Mouse (Mus musculus) G1E (cell line): ENCODE data around the gene Gapvd1. TPM values are rescaled to one million over a fixed set of nuclear protein-coding genes. Genes with fewer than 3 reads are reported as not detected.

ENCODE experiments used
- ATAC-seq: 2 replicates; pipeline ENCODE4 v1.8.0; 2016; ENCODE audit warnings: mild to moderate bottlenecking; ENCODE audit not compliant: insufficient number of reproducible peaks, poor library complexity, low FRiP score, severe bottlenecking; ENCODE audit errors: extremely low read depth
- DNase-seq: peaks from one replicate; pipeline ENCODE4 v3.0.0; 2012; ENCODE audit warnings: low spot score
- H3K27me3 ChIP-seq: 2 replicates; pipeline ENCODE4 v1.6.1; 2012; ENCODE audit warnings: mild to moderate bottlenecking, low read length, inconsistent platforms; ENCODE audit not compliant: insufficient read depth
- H3K36me3 ChIP-seq: replicated peaks from 2 replicates; pipeline ENCODE3; 2012; ENCODE audit warnings: mild to moderate bottlenecking, inconsistent platforms
- H3K4me1 ChIP-seq: 2 replicates; pipeline ENCODE4 v1.6.1; 2012; ENCODE audit warnings: low read depth, low read length, inconsistent platforms, mixed read lengths; ENCODE audit not compliant: insufficient read depth
- H3K4me3 ChIP-seq: 2 replicates; pipeline ENCODE4 v1.5.1; 2012; ENCODE audit warnings: low read depth, mild to moderate bottlenecking, inconsistent platforms, low read length, moderate library complexity, mixed read lengths
- H3K9me3 ChIP-seq: replicated peaks from 2 replicates; pipeline ENCODE4 v1.6.1; 2012; ENCODE audit warnings: inconsistent platforms
- CTCF ChIP-seq: IDR thresholded peaks from 2 replicates; pipeline ENCODE4 v1.5.1; 2012; ENCODE audit warnings: low read depth, low read length, inconsistent platforms, mixed read lengths
- GATA1 ChIP-seq: IDR thresholded peaks from 2 replicates; pipeline ENCODE4 v1.6.1; 2012; ENCODE audit warnings: borderline replicate concordance, low read length, inconsistent platforms, mixed read lengths
- GATA2 ChIP-seq: IDR thresholded peaks from 2 replicates; pipeline ENCODE4 v1.6.1; 2012; ENCODE audit warnings: low read depth, low read length, inconsistent platforms, borderline replicate concordance
- POLR2AphosphoS5 ChIP-seq: IDR thresholded peaks from 2 replicates; pipeline ENCODE4 v1.6.1; 2012; ENCODE audit warnings: low read depth, low read length, inconsistent platforms; ENCODE audit not compliant: insufficient replicate concordance
- TAL1 ChIP-seq: conservative IDR thresholded peaks from 2 replicates; pipeline ENCODE4 v1.6.1; 2012; ENCODE audit warnings: low read depth, low read length, inconsistent platforms, mixed read lengths
- polyA plus RNA-seq: library from polyadenylated mRNA; stranded (reverse); fragments of >175 nt; gene quantifications from 2 replicates; pipeline ENCODE4 v1.2.3, GENCODE M21; 2012
- total RNA-seq, 2 experiments: library from RNA; stranded (forward) in 1 of 2; stranded (reverse) in 1 of 2; fragments of 200-1000 nt in 1 of 2; fragments of >200 nt in 1 of 2; fragmentation: Nextera tagmentation in 1 of 2; gene quantifications; 2 replicates each; pipeline ENCODE4 v1.2.3; 2014 to 2017

Gapvd1 gene
- total and polyA plus RNA-seq, 3 experiments, result 23.5 to 102 (median 95.0) TPM

DNA sequence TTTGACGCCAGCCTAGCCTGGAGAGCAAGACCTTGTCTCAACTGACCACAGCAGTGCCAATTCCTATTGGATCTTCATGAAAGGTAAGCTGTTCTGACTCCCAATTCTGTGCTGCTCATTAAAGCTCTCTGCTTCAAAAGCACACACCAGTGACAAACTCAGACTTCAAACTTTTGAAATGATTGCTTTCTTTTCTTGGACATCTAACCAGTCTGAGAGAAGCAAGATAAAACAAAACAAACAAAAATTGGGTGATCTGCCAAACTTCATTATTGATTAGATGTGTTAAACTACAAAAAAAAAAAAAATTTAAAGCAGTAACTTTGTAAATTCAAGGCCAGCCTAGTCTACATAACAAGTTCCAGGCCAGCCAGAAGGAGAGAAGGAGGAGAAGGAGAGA lies 2.3 kb upstream of the Gapvd1 start:
- no peaks in the 10 kb centered on the region for H3K36me3 ChIP-seq
- DNase-seq (no peak), ATAC-seq (no peak)
- no peaks in the 10 kb centered on the region for H3K27me3 ChIP-seq
- H3K4me1 ChIP-seq, result peaks cover 20% of the 10 kb centered on the region
- no peak overlapping the region for H3K4me3 ChIP-seq
- no peaks in the 10 kb centered on the region for H3K9me3 ChIP-seq
- no peak for TF ChIP-seq TAL1
- no peak for TF ChIP-seq POLR2AphosphoS5
- TF ChIP-seq CTCF, result no peak
- no peak for TF ChIP-seq GATA1
- no peak for TF ChIP-seq GATA2

DNA sequence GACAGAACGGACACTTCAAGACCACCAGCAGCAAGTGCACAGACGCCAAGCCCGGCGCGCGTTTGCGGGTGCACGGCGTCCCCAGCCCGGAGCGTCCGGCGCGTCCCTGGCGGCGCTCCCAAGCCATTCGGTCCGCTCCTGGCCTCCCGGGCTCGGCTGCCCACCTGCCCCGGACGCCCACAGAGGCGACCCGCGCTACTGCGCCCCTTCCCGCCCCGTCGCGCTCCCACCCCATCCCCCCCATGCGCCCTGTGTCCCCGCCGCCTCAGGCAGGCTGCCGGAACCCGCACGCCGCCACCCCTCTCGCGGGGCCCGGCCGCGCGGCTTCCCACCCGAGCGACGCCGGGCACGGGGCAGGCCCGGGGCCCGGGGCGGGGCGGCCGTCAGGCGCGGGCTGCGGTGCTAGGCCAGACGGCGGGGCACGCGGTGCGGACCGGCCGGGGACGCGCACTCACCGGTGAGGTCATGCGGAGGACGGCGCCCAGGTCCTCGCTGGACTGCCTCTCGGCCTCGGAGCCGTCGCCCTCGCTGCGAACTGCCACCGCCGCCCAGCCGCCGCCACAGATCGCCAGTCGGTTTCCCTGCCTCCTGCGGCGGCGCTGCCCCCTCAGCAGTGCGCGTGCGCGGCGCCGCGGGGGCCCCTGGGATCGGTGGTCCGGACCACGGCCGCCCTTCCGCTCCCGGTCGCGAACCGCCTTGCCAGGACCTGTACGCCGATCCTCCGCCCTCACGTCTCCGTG lies 1.1 kb downstream of the Gapvd1 start:
- Histone ChIP-seq H3K4me3 (peak overlapping the region; percentile 98), H3K9me3 (no peaks in the 10 kb centered on the region), H3K27me3 (no peaks in the 10 kb centered on the region), H3K4me1 (peaks cover 38% of the 10 kb centered on the region), H3K36me3 (peaks cover 9% of the 10 kb centered on the region)
- ATAC-seq, result peak; percentile 65
- no peak for TF ChIP-seq POLR2AphosphoS5
- TF ChIP-seq TAL1, result no peak
- no peak for TF ChIP-seq GATA1
- no peak for TF ChIP-seq CTCF
- no peak for TF ChIP-seq GATA2
- DNase-seq, result peak; percentile 84

DNA sequence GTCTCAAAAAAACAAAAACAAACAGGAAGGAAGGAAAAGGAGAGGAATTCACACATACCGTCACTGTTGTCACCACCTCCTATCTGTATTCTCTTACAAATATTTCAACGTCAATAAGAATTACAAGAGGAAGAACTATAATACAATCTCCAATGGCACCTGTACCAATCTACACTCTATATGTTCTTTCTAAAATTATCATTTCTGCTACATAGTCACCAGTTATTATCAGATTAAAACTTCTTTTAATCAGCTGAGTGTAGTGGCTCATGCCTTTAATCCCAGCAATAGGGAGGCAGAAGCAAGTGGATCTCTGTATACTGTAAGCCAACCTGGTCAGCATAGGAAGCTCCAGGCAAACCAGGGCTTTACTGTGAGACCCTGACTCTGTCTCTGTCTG lies 4.8 kb downstream of the Gapvd1 start:
- TF ChIP-seq GATA2 (no peak), GATA1 (no peak), POLR2AphosphoS5 (no peak), TAL1 (no peak), CTCF (no peak)
- H3K9me3 ChIP-seq, result no peaks in the 10 kb centered on the region
- peaks cover 50% of the 10 kb centered on the region for H3K4me1 ChIP-seq
- no peaks in the 10 kb centered on the region for H3K27me3 ChIP-seq
- no peak overlapping the region for H3K4me3 ChIP-seq
- H3K36me3 ChIP-seq, result peaks cover 32% of the 10 kb centered on the region
- DNase-seq (no peak), ATAC-seq (no peak)

DNA sequence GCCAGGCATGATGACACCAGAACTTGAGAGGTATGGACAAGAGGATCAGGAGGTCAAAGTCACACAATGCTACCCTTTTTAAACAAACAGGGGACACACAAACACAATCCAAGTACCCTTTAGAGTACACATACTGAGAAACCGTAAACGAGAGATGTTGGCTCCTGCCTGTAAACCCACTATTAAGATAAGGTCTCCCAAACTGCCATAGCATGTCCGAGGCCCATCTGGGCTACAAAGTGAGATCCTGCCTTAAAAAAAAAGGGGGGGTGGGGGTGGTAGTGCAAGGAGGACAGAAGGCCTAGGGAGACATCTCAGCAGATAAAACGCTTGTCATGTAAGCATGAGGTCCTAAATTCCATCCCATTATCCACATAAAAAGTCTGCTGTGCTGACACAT lies 6.6 kb downstream of the Gapvd1 start:
- peaks cover 45% of the 10 kb centered on the region for H3K4me1 ChIP-seq

DNA sequence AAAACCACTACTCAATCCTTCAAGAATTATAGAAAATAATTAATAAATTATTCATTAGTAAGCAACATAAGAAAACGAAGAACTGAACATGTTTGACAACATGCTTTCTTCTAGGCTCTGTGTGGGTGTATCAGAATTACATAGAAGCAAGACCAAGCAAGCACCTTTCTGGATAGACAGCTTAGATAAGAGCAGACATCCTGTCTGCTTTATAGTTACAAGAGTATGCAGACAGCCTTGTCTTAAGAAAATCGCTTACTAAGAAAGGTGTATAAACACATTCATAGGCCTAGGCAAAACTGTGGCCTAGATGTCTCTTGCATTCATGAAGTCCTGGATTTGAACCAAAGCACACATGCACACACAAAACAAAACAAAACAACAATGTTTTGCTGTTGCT lies 9.4 kb downstream of the Gapvd1 start:
- H3K4me3 ChIP-seq, result no peak overlapping the region
- H3K4me1 ChIP-seq, result peaks cover 48% of the 10 kb centered on the region
- H3K9me3 ChIP-seq, result no peaks in the 10 kb centered on the region
- no peak for DNase-seq
- peaks cover 54% of the 10 kb centered on the region for H3K36me3 ChIP-seq
- no peak for ATAC-seq
- H3K27me3 ChIP-seq, result no peaks in the 10 kb centered on the region
- no peak for TF ChIP-seq POLR2AphosphoS5

More for the DNA sequence above, 6.6 kb downstream of the Gapvd1 start:
- Histone ChIP-seq H3K4me3 (no peak overlapping the region), H3K36me3 (peaks cover 42% of the 10 kb centered on the region), H3K9me3 (no peaks in the 10 kb centered on the region), H3K27me3 (no peaks in the 10 kb centered on the region)
- ATAC-seq, result no peak
- DNase-seq, result no peak
- TF ChIP-seq CTCF (no peak), TAL1 (no peak), GATA2 (no peak), GATA1 (no peak), POLR2AphosphoS5 (no peak)

DNA sequence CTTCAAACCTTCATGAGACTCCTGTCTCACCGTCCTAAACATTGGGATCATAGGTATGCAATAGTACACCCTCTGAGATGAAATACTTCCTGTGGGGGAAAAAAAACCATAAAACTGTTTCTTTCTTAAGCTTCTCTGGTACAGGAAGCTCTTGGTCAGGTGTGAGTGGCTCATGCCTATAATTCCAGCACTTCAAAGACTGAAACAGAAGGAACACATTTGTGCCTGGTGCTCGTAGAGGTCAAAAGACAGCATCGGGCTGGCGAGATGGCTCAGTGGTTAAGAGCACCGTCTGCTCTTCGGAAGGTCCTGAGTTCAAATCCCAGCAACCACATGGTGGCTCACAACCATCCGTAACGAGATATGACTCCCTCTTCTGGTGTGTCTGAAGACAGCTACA lies 10.6 kb downstream of the Gapvd1 start:
- H3K36me3 ChIP-seq, result peaks cover 53% of the 10 kb centered on the region
- no peak for ATAC-seq

More for the DNA sequence above, 10.6 kb downstream of the Gapvd1 start:
- TF ChIP-seq GATA1 (no peak), GATA2 (no peak), POLR2AphosphoS5 (no peak), TAL1 (no peak), CTCF (no peak)
- no peaks in the 10 kb centered on the region for H3K9me3 ChIP-seq
- H3K27me3 ChIP-seq, result no peaks in the 10 kb centered on the region
- DNase-seq, result no peak
- H3K4me1 ChIP-seq, result peaks cover 47% of the 10 kb centered on the region
- H3K4me3 ChIP-seq, result no peak overlapping the region
